Mouse (Mus musculus): ENCODE results near the gene Vcp. TPM values are rescaled to one million over a fixed set of nuclear protein-coding genes. Genes with fewer than 3 reads are reported as not detected.
A peak's percentile ranks its signal among the peaks of the same experiment; 100 is the strongest.
"Not testable (repeated sequence)": the region's sequence is repeated elsewhere in the genome, so short reads cannot be mapped to it uniquely, and the experiment has no call there.

The Vcp gene
- polyA plus RNA-seq, 1 experiment from 2014 or later = 396 TPM

DNA sequence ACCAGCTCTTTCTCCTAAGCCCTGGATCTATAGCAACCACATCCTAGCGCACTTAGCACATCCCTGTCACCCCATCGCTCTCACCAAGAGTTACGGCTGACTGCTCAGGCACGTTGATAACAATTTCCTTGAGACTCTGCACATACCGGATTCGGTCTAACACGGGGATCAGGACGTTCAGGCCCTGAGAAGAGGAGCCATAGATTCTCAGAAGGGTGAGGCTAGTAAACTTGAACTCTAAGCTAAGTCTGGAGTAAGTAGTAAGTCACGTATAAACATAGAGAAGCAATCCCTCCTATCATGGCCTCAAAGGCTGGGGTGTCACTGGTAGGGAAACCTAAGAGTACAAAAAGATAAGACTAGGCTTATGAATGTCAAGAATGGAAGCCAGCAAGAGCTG lies 30.0 kb upstream of the Vcp start:
- no peak for DNase-seq (ENCODE audit: low spot score)

DNA sequence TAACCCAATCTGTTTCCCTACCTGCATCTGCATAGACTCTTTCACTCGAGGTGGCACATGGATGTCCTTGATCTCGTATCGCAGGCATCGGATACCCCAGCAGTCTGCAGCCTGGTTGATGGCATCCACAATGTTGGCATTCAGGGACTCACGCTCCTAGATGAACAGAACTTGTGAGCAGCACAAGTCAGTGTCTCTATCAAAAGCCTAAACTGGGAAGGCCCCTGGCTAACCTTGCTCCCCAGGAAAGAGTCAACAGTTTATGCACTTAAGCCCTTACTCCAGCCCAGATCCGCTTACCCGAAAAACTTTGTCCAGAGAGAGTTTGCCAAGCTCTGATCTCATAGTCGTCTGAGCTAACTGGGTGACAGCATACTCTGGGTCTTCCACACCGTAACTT lies 29.4 kb upstream of the Vcp start:
- DNase-seq (ENCODE audit: low spot score) = no peak

DNA sequence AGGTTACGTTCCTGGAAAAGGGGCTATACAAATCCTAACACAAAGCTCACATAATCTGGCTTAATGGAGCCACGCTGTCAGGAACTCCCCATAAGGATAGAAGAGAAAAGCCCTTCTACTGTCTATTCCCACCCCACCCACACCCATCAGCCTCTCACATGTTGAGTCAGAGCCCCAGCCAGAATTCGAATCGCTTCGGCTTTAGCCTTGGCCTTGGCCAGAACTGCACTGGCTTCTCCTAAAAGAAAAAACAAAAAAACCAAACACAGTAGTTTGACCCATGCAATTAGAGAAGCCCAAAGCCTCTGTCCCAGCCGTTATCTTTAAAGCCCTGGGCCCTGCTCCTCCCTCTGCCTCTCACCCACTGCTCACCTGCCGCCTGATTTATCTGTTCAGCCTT lies 28.8 kb upstream of the Vcp start:
- no peak for DNase-seq (ENCODE audit: low spot score)

DNA sequence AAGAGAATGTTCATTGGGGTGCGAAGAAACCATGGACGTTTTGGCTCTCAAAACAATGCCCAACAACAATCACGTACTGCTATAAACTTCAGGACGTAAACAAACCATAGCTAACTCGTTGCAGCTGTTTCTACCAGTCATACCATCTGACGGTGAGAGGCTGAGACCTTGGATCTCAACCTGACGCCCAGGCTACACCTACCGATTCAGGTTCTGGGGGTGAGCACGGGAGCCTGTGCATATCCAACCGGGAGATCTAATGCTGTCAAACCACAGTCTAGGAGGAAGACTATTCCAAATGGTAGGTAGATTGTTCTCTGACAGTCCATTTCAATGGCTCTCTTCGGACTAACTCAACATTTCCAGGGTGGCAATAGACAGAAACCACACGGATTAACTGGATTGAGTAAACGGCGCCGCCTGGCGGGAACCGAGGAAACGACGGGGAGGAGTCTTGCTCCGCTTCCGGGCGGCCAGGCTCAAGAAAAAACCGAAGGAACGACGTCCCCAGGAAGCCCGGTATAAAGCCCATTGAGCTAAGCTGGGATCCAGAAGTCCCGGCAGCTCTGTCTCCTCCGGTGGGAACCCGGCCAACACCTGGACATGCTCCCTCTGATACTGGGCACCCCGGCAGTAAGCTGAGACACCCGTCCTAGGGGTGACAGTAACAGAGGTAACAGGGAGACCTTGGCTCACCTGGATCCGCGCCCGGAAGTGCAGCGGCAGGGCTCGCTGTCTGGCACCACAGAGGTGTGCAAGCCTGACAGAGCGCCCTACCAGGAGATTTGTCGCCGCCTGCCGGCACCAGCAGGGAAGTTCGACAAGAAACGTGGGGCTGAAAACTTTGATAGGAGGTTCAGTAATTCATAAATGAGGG lies 25.0 kb upstream of the Vcp start, which contains the start of gene Pigo:
Gene Pigo (minus strand): TSS at position 736 of the 877 bp plus-strand sequence.
- peak; percentile 93 for DNase-seq (ENCODE audit: low spot score)

DNA sequence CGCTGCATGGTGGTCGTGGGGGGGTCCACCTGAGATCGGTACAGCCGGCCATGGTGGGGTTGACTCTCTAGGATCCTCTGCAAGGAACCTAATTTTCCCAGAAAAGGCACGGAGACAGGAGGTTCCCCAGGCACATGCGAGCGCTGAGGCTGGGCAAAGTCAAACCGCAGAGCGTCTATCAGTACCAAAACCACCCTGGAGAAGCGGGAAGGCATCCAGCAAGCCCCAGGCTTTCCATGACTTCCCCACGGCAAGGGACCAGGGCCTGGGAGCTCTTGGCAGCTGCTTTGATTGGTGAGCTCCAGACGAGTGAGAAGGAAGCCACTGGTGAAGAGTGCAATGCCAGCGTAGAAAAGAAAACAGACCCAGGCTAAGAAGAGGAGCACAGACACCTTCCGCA lies 24.4 kb upstream of the Vcp start:
- DNase-seq (ENCODE audit: low spot score) = no peak

DNA sequence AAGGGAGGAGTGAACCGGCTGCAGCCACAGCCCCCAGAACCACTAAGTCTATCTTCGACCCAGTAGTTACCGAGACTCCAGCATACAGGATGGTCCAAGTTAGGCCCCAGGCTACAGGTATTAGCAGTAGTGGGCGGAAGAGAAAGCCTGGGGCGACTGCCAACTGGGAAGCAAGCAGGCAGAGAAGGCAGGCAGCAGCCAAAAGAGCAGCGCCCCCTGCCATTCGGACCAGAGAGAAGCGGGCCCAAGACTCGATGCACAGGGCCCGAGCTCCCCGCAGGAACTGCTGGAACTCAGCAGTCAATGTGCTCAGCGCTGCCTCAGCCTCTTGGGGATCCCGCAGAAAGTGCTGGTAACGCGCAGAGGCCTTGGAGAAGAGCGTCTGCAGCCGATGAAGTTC lies 21.0 kb upstream of the Vcp start:
- no peak for DNase-seq (ENCODE audit: low spot score)

DNA sequence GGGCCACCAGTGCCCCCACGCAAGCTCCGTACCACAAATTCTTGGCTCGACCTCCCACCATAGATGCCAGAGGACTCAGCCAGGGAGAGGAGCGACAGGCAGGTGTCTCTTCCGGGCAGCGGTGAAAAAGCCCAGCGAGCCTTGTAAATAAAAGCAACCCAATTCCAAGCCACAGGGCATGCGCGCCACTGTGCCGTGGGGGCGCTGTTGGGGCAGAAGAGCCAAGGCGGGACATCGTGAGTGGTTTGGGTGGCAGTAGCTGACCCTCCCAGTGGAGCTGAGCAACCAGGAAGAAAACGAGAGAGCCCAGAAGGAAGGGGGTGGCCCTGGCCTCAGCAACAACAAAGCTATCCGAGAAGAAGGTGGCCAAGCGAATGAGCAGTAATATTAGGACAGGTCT lies 20.6 kb upstream of the Vcp start:
- no peak for DNase-seq (ENCODE audit: low spot score)

DNA sequence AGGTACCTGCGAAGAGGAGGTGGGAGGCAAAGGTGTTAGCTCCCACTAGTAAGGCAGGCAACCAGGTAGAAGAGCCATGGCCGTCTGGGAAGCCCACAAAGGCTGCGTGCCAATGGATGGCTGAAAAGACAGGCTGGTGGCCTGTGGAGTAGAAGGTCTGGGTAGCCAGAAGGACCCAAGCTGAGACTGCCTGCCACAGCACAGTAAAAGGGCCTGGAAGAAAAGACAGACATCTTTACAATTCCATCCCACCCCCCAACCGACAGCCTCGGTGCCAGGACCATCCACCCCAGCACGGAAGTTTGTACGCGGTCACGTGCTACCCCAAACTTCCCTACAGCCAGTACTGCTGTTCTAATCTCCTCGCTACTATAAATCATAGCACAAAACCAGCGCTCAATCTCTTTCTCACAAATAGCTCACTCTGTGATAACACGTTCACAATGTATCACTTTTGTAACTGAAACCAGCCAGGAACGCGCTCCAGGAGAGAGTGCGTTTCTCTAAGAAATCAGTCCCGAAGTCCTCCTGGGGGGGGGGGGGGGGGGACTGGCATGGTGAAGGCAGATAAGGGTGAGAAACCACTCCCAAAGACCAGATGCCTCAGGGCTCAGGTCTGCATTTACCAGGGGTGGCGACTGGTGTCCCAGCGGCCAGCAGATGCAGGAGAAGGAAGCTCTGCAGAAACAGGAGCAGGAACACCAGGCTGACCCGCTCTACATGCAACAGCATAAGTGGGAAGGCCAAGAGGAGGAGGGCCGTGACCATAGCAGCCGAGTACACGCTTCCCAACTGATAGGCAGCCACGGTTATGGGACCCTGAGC lies 19.5 kb upstream of the Vcp start:
- no peak for DNase-seq (ENCODE audit: low spot score)

DNA sequence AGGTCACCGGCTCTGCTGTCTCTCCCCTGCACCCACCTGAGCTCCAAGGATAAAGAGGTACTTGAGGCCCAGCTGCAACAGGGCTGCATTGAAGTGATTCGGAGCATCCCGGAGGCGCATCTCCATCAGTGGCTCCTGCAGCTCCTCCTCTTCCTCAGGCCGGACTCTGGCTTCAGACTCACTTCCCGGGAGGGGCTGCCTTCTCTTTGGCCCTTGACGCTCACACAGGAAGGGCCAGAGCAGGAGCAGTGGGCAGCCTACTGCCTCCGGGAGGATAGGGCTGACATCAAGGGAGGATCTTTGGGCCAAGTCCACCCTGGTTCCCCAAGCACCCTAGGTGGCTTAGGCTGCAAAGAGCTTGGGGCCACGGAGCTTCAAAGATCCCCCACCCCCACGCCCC lies 18.9 kb upstream of the Vcp start:
- DNase-seq (ENCODE audit: low spot score) = no peak

DNA sequence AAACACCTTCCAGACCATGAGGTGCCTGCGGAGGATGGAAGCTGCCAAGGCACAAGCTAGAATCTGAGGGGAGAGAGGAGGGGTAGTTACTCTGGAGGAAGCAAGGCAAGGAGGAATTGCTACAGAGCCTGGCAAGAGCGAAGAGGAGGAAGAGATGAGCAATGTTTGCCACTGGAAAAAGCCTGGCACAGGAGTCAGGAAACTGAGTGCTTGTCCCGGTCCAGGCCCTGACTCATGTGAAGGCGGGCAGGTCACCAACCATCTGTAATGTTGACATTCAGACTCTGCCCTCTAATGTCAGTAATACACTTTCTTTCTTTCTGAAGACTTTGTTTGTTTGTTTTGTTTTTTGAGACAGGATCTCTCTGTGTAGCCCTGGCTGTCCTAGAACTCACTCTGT lies 17.8 kb upstream of the Vcp start:
- DNase-seq (ENCODE audit: low spot score) = no peak

DNA sequence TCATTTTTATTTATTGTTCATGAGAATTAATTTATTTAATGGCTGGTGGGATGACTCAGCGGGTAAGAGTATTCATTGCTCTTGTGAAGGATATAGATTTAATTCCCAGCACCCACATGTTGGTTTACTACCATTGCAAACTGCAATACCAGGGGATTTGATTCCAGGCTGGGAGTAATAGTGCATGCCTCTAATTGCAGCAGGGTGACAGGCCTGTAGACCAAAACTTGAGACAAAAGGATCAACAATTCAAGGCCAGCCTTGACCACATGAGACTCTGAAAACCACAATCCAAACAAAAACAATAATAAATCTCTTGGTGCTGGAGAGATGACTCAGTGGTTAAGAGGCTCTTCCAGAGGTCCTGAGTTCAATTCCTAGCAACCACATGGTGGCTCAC lies 11.8 kb upstream of the Vcp start:
- DNase-seq (ENCODE audit: low spot score) = no peak

DNA sequence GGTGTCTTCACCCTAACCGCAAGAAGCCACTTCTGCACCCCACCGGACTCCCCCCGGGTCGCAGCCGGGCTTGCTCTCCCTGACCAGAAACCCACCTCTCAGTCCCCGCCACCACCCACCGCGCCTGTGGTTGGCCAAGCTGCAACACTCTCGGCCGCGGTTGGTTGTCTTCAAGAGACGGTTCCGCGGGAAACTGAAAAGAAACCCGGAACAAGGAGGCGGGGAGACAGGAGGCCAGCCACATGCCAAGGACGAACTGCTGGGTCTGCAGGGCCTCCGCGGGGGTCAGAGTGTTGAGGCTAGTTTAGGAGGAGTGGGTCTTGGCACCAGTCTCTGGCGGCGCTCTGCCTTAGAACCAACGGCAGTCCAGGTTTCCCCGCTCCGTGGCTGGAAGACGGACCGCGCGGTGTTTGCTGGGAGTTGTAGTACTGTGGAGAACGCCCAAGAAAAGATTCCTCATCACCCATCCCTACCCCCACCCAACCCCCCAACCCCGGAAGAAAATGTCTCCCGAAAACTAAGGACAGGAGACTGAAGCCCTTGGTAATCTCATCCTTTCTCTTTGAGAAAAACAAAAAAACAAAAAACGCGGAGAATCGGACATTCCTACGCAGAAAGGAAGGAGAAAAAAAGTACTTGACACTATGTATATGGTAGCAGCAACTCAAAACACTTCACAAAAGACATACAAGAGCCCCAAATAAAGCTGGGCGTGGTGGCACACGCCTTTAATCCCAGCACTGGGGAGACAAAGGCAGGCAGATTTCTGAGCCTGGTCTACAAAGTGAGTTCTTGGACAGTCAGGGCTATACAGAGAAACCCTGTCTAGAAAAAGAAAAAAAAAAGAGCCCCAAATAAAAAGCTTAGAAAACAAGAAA lies 10.1 kb upstream of the Vcp start, which contains the start of gene Fancg:
Gene Fancg (minus strand): TSS at position 346 of the 878 bp plus-strand sequence.
- DNase-seq (ENCODE audit: low spot score) = peak; percentile 75

DNA sequence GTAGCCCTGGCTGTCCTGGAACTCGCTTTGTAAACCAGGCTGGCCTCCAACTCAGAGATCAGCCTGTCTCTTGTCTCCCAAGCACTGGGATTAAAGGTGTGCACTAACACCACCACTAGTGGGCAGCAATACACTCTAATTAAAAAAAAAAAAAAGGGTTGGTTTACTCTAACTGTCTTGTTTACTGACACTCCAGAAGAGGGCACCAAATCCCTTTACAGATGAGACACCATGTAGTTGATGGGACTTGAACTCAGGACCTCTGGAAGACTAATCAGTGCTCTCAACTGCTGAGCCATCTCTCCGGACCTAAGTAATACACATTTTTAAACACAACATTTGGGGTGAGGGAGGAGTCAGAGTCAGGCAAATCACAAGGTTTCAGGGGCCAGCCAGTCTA lies 5.5 kb upstream of the Vcp start:
- DNase-seq (ENCODE audit: low spot score) = peak; percentile 69

DNA sequence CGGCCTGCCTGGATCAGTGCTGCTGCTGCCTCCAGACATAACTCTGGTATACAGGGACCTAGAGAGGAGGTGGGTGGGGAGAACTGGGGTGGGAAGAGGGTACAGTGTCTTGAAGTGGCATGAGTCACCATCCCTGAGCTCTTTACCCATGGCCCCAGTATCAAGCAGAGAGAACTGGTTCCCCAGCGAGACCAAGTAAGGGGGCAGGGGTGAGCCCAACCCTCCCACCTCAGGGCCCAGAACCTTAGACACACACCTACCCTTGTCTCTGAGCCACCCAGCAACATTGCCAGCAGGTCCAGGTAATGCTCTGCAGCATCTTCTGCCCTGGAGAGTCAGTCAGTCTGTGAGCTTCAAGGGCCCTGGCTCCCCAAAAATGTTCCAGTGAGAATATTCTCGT lies 4.6 kb upstream of the Vcp start:
- DNase-seq (ENCODE audit: low spot score) = no peak

DNA sequence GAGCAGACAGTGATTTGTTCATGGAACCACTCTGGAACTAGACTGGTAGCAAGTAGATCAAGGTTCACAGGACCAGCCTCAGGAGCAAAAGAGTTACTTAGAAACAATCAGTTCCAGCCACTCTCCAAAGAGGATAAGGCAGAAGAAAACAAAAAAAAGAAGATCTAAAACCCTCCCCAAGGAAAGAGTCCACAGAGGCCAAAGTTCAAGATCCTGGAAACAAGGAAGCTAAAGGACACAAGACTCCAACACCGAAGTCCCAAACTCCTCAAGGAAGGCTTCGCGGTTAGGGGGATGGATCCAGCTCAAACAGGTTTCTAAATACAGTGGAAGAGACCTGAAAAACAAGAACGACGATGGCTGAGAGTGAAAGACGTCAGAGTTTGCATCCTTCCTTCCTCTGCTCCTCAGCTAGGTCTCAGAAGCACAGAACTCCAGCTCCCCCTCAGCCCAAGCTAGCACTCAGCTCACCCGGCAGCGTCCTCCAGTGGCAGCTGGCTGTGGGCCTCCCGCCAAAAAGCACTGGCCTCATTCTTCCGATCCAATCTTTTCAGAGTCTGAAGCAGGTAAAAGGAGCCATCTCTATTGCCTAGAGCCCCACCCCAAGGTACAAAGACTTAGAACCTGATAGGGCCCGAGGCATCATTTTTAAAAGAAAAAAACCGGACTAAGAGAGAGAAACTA lies 2.6 kb upstream of the Vcp start:
- no peak for DNase-seq (ENCODE audit: low spot score)

DNA sequence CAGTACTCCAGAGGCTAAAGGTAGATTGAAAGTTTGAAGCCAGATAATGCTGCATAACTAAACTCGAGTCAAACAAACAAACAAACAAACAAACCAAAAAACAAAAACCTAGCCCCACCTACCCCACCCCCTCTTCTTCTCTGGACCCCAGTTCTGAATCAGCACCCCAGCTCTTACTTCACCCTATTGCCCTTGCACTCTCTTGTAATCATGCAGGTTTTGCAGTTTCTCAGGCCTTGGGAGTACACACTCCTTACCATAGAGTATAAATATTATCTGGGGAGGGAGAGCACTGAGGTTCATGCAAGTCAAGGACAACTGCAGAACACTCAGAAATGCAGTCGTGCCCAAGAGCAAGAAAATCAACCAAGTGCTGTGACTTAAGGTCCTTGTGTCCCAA lies 965 bp upstream of the Vcp start:
- DNase-seq (ENCODE audit: low spot score) = no peak

DNA sequence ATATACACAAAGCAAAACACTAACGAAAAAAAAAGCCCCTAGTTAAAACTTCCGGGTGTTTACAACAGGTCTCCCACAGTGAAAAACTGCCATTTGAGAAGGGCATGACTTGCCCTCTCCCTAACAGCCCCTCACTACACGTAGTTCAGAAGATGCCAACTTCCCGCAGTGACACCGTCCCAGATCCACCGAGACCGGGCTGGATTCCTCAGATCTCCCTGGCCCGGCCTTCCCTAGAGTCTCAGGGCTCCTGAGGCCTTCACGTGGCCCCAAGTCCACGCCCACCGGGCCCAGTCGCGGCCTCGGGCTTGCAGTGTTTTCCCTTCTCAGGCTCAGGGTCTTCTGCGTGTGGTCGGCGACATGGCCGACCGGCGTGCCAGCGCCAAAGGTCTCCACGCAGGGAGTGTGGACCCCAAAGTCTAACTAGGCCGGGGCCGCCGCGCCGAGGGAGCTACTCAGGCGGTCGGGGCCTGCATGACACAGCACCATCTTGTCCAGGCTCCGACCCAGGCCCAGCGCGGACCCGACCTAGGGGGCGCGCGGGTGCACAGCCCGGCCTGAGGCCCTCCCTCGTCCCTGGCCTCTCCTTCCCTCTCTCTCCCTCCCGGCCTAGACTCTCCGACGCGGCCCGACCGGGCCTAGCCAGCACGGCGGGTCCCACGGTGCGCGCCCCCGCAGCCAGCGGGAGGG lies 711 bp downstream of the Vcp start:
- peak; percentile 68 for DNase-seq (ENCODE audit: low spot score)

DNA sequence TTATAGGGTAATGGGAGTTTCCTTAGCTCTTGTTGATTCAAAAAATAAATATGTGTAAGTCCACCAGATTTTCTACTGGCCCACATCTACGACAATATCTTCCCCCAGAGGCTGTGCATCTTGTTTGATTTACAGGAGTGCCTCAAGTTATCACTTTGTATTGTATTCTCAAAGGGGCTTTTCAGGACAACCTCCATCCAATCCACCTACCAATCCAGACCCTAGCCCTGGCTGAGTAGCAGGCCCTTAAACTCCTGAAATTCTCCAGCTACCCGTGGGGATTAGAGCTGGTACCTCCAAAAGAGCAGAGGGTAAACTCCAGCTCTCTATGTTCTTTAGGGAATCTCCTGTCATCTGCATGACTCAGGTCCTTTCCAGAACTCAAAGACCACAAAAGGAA lies 2.3 kb downstream of the Vcp start:
- no peak for DNase-seq (ENCODE audit: low spot score)

DNA sequence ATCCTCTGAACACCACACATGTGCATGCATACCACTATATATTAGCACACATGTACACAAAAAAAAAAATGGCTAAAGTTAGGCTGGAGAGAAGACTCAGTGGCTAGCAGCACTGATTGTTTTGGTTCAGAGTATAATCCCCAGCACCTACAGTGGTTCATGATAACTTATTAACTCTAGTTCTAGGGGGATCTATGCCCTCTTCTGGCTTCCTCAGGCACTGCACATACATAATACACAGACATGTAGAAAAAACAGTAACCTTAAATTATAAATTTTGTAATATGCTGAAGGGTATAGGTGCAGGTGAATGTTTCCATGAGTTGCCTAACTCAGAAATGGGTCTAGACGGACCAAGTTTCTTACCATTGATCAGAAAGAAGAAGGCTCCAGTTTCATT lies 12.0 kb downstream of the Vcp start:
- DNase-seq (ENCODE audit: low spot score) = no peak

DNA sequence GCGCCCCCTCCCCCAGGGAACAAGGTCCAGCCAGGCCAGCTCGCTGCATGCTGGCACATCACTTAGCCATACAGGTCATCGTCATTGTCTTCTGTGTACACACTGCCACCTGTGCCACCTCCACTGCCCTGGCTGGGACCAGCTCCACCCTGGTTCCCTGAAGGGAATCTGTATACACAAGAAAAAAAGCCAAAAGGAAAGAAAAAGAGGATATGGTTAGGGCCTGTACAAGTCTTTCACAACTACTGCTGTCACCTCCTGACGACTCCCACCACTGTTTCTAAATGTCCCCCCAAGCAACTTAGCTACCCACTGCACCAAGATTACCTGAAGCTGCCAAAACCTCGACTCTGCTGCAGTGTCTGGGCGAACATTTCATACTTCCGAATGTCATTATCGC lies 19.8 kb downstream of the Vcp start:
- DNase-seq (ENCODE audit: low spot score) = not testable (repeated sequence)
